Mouse (Mus musculus) CH12F3 (cell line): ENCODE measurements around the gene Cers6.

Experiments
- in situ Hi-C: fragments of 300-500 bp; cut with MboI; formaldehyde crosslinking; loops from 2 replicates; pipeline ENCODE4 v1.14.3; 2020; ENCODE audit warnings: low sequenced_read_pairs

The Cers6 gene

GRCm38 (mm10) chr2:69138759-69139158, 277.5 kb downstream of the Cers6 start:
- in situ Hi-C loops, result no loop called here

DNA sequence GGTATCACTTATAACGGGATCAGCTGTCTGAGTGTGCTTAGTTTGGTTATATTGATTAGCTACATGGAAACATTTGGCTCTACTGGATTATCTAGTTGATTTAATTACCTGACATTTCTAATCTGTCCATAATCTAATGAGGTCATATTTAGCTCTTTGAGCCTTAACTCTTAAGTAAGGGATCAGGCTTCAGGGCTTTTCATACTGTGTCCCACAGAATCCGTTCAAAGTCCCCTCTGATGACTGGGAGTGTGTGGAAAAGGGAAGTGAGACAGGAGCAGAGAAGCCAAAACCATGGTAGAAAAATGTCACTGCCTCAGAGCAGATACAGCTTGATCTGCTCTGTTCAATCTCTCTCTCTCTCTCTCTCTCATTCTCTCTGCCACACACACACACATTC, 279.0 kb downstream of the Cers6 start:
- in situ Hi-C loops, result no loop called here

DNA sequence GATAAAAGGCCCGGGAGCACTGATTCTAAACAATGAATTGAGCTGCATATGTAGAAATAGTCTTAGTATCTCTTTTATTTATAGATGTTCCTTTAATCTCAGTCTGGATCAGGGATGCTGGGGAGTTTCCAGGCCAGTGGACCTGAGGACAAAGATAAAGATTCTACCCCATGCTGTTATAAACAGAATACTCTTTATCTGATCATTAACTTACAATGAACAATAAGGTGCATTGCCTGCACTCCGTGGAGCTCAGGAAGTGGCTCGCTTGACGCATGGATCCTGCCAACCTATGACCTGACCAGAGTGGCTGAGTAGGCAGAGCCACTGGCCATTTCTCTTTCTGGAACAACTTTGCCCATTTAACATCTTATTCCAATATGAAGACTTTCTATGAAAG, 279.6 kb downstream of the Cers6 start:
- in situ Hi-C loops, result no loop called here

- in situ Hi-C loops, result no loop called here
These were observed 287.4 kb downstream of the Cers6 start for GRCm38 (mm10) chr2:69148691-69149090.

GRCm38 (mm10) chr2:69149154-69149553, 287.9 kb downstream of the Cers6 start:
- in situ Hi-C loops, result no loop called here

DNA sequence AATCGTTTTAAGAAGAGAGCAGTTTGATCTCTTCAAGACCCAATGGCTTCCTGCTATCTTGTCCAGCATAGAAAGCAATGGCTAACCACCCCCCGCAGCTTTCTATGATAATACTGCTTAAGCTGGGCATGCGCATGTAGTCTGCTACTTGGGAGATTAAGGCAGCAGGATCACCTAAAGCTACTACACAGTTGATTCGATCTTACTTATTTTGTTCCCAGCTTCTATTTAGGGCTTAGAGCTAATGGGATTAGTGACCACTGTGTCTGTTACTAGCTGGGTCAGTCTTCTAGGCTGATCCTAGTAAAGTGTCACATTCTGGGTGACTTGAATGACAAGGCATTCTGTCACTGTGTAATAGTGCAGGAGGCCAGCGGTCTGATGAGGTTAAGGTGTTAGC, 289.6 kb downstream of the Cers6 start:
- in situ Hi-C loops, result no loop called here

DNA sequence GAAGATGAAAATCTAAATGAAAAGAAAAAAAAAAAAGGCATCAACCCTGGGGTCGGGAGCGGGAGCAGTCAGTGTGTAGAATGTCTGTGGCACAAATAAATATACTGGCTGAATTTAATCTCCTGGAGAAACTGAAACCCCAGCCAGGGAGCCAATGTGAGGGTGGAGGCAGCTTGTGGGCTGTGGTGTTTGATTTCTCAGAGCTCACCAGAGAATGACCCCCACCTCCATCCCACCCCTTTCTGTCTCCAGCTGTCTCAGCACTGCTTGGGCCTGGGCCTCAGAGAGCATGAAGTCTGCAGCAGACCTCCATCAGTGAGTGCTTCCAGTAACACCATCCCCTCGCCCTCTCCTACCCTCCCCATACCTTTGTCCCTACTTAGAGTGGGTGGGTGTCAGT, 294.6 kb downstream of the Cers6 start:
- in situ Hi-C loops, result no loop called here

GRCm38 (mm10) chr2:69156283-69156682, 295.0 kb downstream of the Cers6 start:
- in situ Hi-C loops, result no loop called here

DNA sequence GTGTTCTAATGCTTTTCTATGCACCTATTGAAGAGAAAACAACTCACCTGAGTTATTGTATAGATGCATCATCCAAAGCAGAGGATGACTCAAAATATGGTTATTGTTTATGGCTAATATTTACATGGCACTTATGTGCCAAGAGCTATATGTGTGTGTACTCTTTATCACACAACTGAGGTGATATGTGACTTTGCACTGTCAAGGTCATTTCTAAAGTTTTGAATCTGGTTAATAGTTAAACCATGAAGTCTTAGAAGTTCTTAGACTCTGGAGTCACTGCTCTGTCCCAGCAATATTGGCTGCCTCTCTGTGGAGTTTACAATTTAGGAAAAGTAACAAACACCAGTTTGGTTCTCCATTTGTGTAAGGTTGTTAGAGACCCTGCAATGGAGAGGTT, 297.7 kb downstream of the Cers6 start:
- in situ Hi-C loops, result no loop called here
